Comparison of ENCODE assay signal across 8 mouse cellular contexts in genomic region chr2:145588009-145588737, GRCm38 (mm10).
DNase-seq lines count a peak whose midpoint lies in the region; ATAC-seq and TF ChIP-seq lines count a peak whose summit lies in the region.

No protein-coding gene starts in this region.

- DNase-seq in ovary, postnatal 36 days (ENCODE audit: low spot score), result peak; percentile 20
- no peak for DNase-seq in ovary, postnatal 10 days (ENCODE audit: low spot score)
- peak; percentile 8 for DNase-seq in c-Kit-positive CD71-positive TER-119-negative erythroid progenitor cells, embryonic 14.5 days (ENCODE audit: low read depth)
- DNase-seq in hindlimb bud, embryonic 11.5 days (ENCODE audit: extremely low spot score, low read depth, low spot score), result peak; percentile 56
- DNase-seq in left cerebral cortex, adult 2 months (ENCODE audit: extremely low spot score in 1 of 2, low spot score in 2 of 2), result peak; percentile 69 to 73
- peak; percentile 77 for DNase-seq in mesoderm, embryonic 11.5 days (ENCODE audit: low read depth, low spot score)

- ATAC-seq in forebrain, embryonic 13.5 days, result peak; percentile 91
- peak; percentile 61; the same call in 1 of the 2 replicates for ATAC-seq in stomach, embryonic 14.5 days (ENCODE audit: insufficient number of reproducible peaks, insufficient read depth, low FRiP score, low read depth)

- WGBS in forebrain, embryonic 13.5 days, result 77% methylated on average over 8 of the region's 8 CpGs
- 59% methylated on average over 8 of the region's 8 CpGs for WGBS in stomach, embryonic 14.5 days

- intact Hi-C loops in left cerebral cortex, adult 2 months (cut with DNase I), result loop anchor here (1.0 to 5.0 kb wide), 4 partner anchors 31 to 986 kb away; no protein-coding TSS in a partner anchor

- no peaks in the 10 kb centered on the region for H3K9me3 ChIP-seq in forebrain, embryonic 13.5 days (replicated peaks)
- H3K9me3 ChIP-seq in stomach, embryonic 14.5 days (ENCODE audit: control insufficient read depth, low read depth, low read length), result no peaks in the 10 kb centered on the region

- H3K9ac ChIP-seq in forebrain, embryonic 13.5 days, result no peak overlapping the region
- H3K9ac ChIP-seq in stomach, embryonic 14.5 days (replicated peaks; ENCODE audit: low read depth, low read length), result no peak overlapping the region

- H3K36me3 ChIP-seq in forebrain, embryonic 13.5 days (ENCODE audit: poor library complexity, severe bottlenecking), result no peaks in the 10 kb centered on the region
- no peaks in the 10 kb centered on the region for H3K36me3 ChIP-seq in stomach, embryonic 14.5 days (ENCODE audit: control insufficient read depth, insufficient read depth, low read length)

- peak; percentile 97 for TF ChIP-seq CTCF in left cerebral cortex, adult 2 months (IDR thresholded peaks at IDR 0.05)

- no peaks in the 10 kb centered on the region for H3K4me1 ChIP-seq in forebrain, embryonic 13.5 days
- H3K4me1 ChIP-seq in stomach, embryonic 14.5 days (ENCODE audit: control insufficient read depth, insufficient read depth, low read length), result no peaks in the 10 kb centered on the region

- H3K27ac ChIP-seq in forebrain, embryonic 13.5 days, result no peak overlapping the region
- H3K27ac ChIP-seq in left cerebral cortex, adult 2 months, result peak overlapping the region; percentile 20; the same call in 1 of the 2 replicates
- H3K27ac ChIP-seq in stomach, embryonic 14.5 days (ENCODE audit: low read length), result no peak overlapping the region

- H3K4me3 ChIP-seq in forebrain, embryonic 13.5 days, result no peak overlapping the region
- no peak overlapping the region for H3K4me3 ChIP-seq in left cerebral cortex, adult 2 months
- no peak overlapping the region for H3K4me3 ChIP-seq in stomach, embryonic 14.5 days (ENCODE audit: low read depth, low read length)

- H3K27me3 ChIP-seq in forebrain, embryonic 13.5 days, result no peaks in the 10 kb centered on the region
- no peaks in the 10 kb centered on the region for H3K27me3 ChIP-seq in stomach, embryonic 14.5 days (ENCODE audit: control insufficient read depth, insufficient read depth, low read length)

- no peak overlapping the region for H3K4me2 ChIP-seq in forebrain, embryonic 13.5 days
- no peak overlapping the region for H3K4me2 ChIP-seq in stomach, embryonic 14.5 days (replicated peaks; ENCODE audit: low read depth, low read length)
